Mouse (Mus musculus): ENCODE data around the gene Arid1b.
A peak's percentile ranks its signal among the peaks of the same experiment; 100 is the strongest.

Gene Arid1b

GRCm38 (mm10) chr17:4995561-4996051 is 1.5 kb downstream of the Arid1b start:
- DNase-seq (ENCODE audit: low spot score) = peak; percentile 83

GRCm38 (mm10) chr17:4996121-4996813 is 2.1 kb downstream of the Arid1b start:
- no peak for DNase-seq (ENCODE audit: low spot score)

- DNase-seq (ENCODE audit: low spot score) = peak; percentile 68
Measured at GRCm38 (mm10) chr17:4996814-4997549, 2.9 kb downstream of the Arid1b start.

GRCm38 (mm10) chr17:4997968-4998367 is 3.8 kb downstream of the Arid1b start:
- no peak for DNase-seq (ENCODE audit: low spot score)

GRCm38 (mm10) chr17:4999256-4999655 is 5.1 kb downstream of the Arid1b start:
- no peak for DNase-seq (ENCODE audit: low spot score)

- DNase-seq (ENCODE audit: low spot score) = no peak
Measured at GRCm38 (mm10) chr17:5000001-5000400, 5.9 kb downstream of the Arid1b start.

- no peak for DNase-seq (ENCODE audit: low spot score)
Measured at GRCm38 (mm10) chr17:5000871-5001270, 6.7 kb downstream of the Arid1b start.

- DNase-seq (ENCODE audit: low spot score) = peak; percentile 49
Measured at GRCm38 (mm10) chr17:5001531-5002131, 7.5 kb downstream of the Arid1b start.

- no peak for DNase-seq (ENCODE audit: low spot score)
Measured at GRCm38 (mm10) chr17:5002937-5003508, 8.9 kb downstream of the Arid1b start.

GRCm38 (mm10) chr17:5004266-5004665 is 10.1 kb downstream of the Arid1b start:
- DNase-seq (ENCODE audit: low spot score) = no peak

- DNase-seq (ENCODE audit: low spot score) = no peak
Measured at GRCm38 (mm10) chr17:5004706-5005105, 10.6 kb downstream of the Arid1b start.

GRCm38 (mm10) chr17:5005285-5005684 is 11.2 kb downstream of the Arid1b start:
- no peak for DNase-seq (ENCODE audit: low spot score)

- DNase-seq (ENCODE audit: low spot score) = peak; percentile 84
Measured at GRCm38 (mm10) chr17:5007156-5007658, 13.1 kb downstream of the Arid1b start.

GRCm38 (mm10) chr17:5008236-5008635 is 14.1 kb downstream of the Arid1b start:
- peak; percentile 89 for DNase-seq (ENCODE audit: low spot score)

GRCm38 (mm10) chr17:5008761-5009160 is 14.6 kb downstream of the Arid1b start:
- no peak for DNase-seq (ENCODE audit: low spot score)

- DNase-seq (ENCODE audit: low spot score) = no peak
Measured at GRCm38 (mm10) chr17:5009526-5010260, 15.6 kb downstream of the Arid1b start.

- no peak for DNase-seq (ENCODE audit: low spot score)
Measured at GRCm38 (mm10) chr17:5010781-5011180, 16.6 kb downstream of the Arid1b start.

GRCm38 (mm10) chr17:5012091-5012490 is 18.0 kb downstream of the Arid1b start:
- no peak for DNase-seq (ENCODE audit: low spot score)

- DNase-seq (ENCODE audit: low spot score) = peak; percentile 41
Measured at GRCm38 (mm10) chr17:5012517-5012916, 18.4 kb downstream of the Arid1b start.

GRCm38 (mm10) chr17:5014327-5014957 is 20.3 kb downstream of the Arid1b start:
- DNase-seq (ENCODE audit: low spot score) = no peak

- DNase-seq (ENCODE audit: low spot score) = no peak
Measured at GRCm38 (mm10) chr17:5016404-5016803, 22.3 kb downstream of the Arid1b start.
